Mouse (Mus musculus) MEL (cell line): ENCODE results near the gene Upf1.
A peak's percentile ranks its signal among the peaks of the same experiment; 100 is the strongest.

Experiments used
- CTCF ChIP-seq, 3 experiments: IDR thresholded peaks in 2 of 3; conservative IDR thresholded peaks in 1 of 3; 2 replicates each; pipeline ENCODE4 v1.5.1; 2011 to 2012; ENCODE audit warnings: low read length in 3 of 3, low read depth in 2 of 3, mild to moderate bottlenecking in 2 of 3, improper control_type of control experiment in 1 of 3, inconsistent platforms in 1 of 3, mixed read lengths in 1 of 3, moderate library complexity in 1 of 3; ENCODE audit not compliant: control insufficient read depth in 1 of 3, insufficient read depth in 1 of 3, poor library complexity in 1 of 3, severe bottlenecking in 1 of 3
- E2F4 ChIP-seq: IDR thresholded peaks from 2 replicates; pipeline ENCODE4 v1.6.1; 2011; ENCODE audit warnings: low read depth, low read length, improper control_type of control experiment, borderline replicate concordance
- EP300 ChIP-seq, 2 experiments: IDR thresholded peaks; 2 replicates each; pipeline ENCODE4 v1.6.1; 2011; ENCODE audit warnings: improper control_type of control experiment in 2 of 2, low read length in 2 of 2, low read depth in 1 of 2, mild to moderate bottlenecking in 1 of 2
- GABPA ChIP-seq: IDR thresholded peaks from 2 replicates; pipeline ENCODE4 v1.6.1; 2012; ENCODE audit warnings: low read depth, mild to moderate bottlenecking, inconsistent platforms, low read length, improper control_type of control experiment, moderate library complexity
- HCFC1 ChIP-seq: IDR thresholded peaks from 2 replicates; pipeline ENCODE4 v1.6.1; 2012; ENCODE audit warnings: low read depth, mild to moderate bottlenecking, inconsistent platforms, low read length, improper control_type of control experiment, moderate library complexity
- MEF2A ChIP-seq: IDR thresholded peaks from 2 replicates; pipeline ENCODE4 v1.6.1; 2014; ENCODE audit warnings: low read depth, mild to moderate bottlenecking, inconsistent platforms, low read length, improper control_type of control experiment; ENCODE audit not compliant: poor library complexity, insufficient replicate concordance, severe bottlenecking; ENCODE audit errors: extremely low read depth
- POLR2A ChIP-seq, 2 experiments: IDR thresholded peaks; 2 replicates each; pipeline ENCODE4 v1.6.1; 2011 to 2012; ENCODE audit warnings: low read length in 2 of 2, mild to moderate bottlenecking in 2 of 2, control low read depth in 1 of 2, improper control_type of control experiment in 1 of 2, low read depth in 1 of 2, moderate library complexity in 1 of 2; ENCODE audit not compliant: control insufficient read depth in 1 of 2, insufficient read depth in 1 of 2, poor library complexity in 1 of 2
- RAD21 ChIP-seq: IDR thresholded peaks from 2 replicates; pipeline ENCODE4 v1.6.1; 2011; ENCODE audit warnings: mild to moderate bottlenecking, low read depth, low read length, improper control_type of control experiment
- RCOR1 ChIP-seq: IDR thresholded peaks from 2 replicates; pipeline ENCODE4 v1.6.1; 2012; ENCODE audit warnings: low read depth, mild to moderate bottlenecking, inconsistent platforms, low read length, improper control_type of control experiment
- SIN3A ChIP-seq: IDR thresholded peaks from 2 replicates; pipeline ENCODE4 v1.6.1; 2012; ENCODE audit warnings: low read length, improper control_type of control experiment, inconsistent platforms
- USF2 ChIP-seq, 2 experiments: IDR thresholded peaks; 2 replicates each; pipeline ENCODE4 v1.6.1; 2011 to 2012; ENCODE audit warnings: improper control_type of control experiment in 2 of 2, low read length in 2 of 2, borderline replicate concordance in 1 of 2, inconsistent platforms in 1 of 2, low read depth in 1 of 2, mild to moderate bottlenecking in 1 of 2; ENCODE audit not compliant: insufficient read depth in 1 of 2
- ZMIZ1 ChIP-seq: IDR thresholded peaks from 2 replicates; pipeline ENCODE4 v1.6.1; 2012; ENCODE audit warnings: low read depth, mild to moderate bottlenecking, inconsistent platforms, low read length, improper control_type of control experiment, moderate library complexity
- ZNF384 ChIP-seq: IDR thresholded peaks from 2 replicates; pipeline ENCODE4 v1.6.1; 2012; ENCODE audit warnings: low read depth, mild to moderate bottlenecking, inconsistent platforms, low read length, improper control_type of control experiment

GRCm38 (mm10) chr8:70383287-70383686 is 30.2 kb upstream of the Upf1 start:
- TF ChIP-seq GABPA: no peak
- TF ChIP-seq CTCF (IDR thresholded peaks at IDR 0.05 in 2 of 3, conservative IDR thresholded peaks at IDR 0.05 in 1 of 3; ENCODE audit: control insufficient read depth in 1 of 3, insufficient read depth in 1 of 3, low read depth in 2 of 3, low read length in 3 of 3, poor library complexity in 1 of 3, severe bottlenecking in 1 of 3): peak; percentile 80 to 83 (median 82)
- TF ChIP-seq EP300 (IDR thresholded peaks at IDR 0.05; ENCODE audit: low read depth in 1 of 2, low read length in 2 of 2): no peak
- no peak for TF ChIP-seq E2F4
- no peak for TF ChIP-seq ZNF384
- TF ChIP-seq RCOR1: no peak
- TF ChIP-seq POLR2A (IDR thresholded peaks at IDR 0.05; ENCODE audit: control insufficient read depth in 1 of 2, insufficient read depth in 1 of 2, low read depth in 1 of 2, low read length in 2 of 2, poor library complexity in 1 of 2): no peak
- TF ChIP-seq SIN3A: peak; percentile 19; the same call in 1 of the 2 replicates
- no peak for TF ChIP-seq HCFC1
- TF ChIP-seq USF2 (IDR thresholded peaks at IDR 0.05; ENCODE audit: borderline replicate concordance in 1 of 2, insufficient read depth in 1 of 2, low read depth in 1 of 2, low read length in 2 of 2): no peak
- TF ChIP-seq MEF2A: no peak
- TF ChIP-seq RAD21: peak; percentile 80
- TF ChIP-seq ZMIZ1: no peak
